Mouse (Mus musculus) stomach, embryonic 15.5 days (tissue): ENCODE results near the gene Aldh3b3. TPM values are rescaled to one million over a fixed set of nuclear protein-coding genes. Genes with fewer than 3 reads are reported as not detected.

Source experiments
- ATAC-seq: fragments of 200-750 bp; cut with Nextera tagmentation; 2 replicates; pipeline ENCODE4 v1.8.0; 2017; ENCODE audit warnings: low read depth, moderate number of reproducible peaks, moderate TSS enrichment; ENCODE audit not compliant: insufficient read depth, low FRiP score
- H3K27ac ChIP-seq: fragments of 300-500 bp; sonication (generic); 2 replicates; pipeline ENCODE4 v1.5.1; 2015; ENCODE audit warnings: mild to moderate bottlenecking, inconsistent platforms
- H3K27me3 ChIP-seq: fragments of 300-500 bp; sonication (generic); replicated peaks from 2 replicates; pipeline ENCODE4 v1.6.1; 2015; ENCODE audit warnings: inconsistent platforms
- H3K36me3 ChIP-seq: fragments of 300-500 bp; sonication (generic); 2 replicates; pipeline ENCODE4 v1.6.1; 2015; ENCODE audit warnings: inconsistent platforms
- H3K4me1 ChIP-seq: fragments of 300-500 bp; sonication (generic); 2 replicates; pipeline ENCODE4 v1.6.1; 2015; ENCODE audit warnings: inconsistent platforms
- H3K4me2 ChIP-seq: fragments of 300-500 bp; sonication (generic); 2 replicates; pipeline ENCODE4 v1.6.1; 2015; ENCODE audit warnings: mild to moderate bottlenecking, inconsistent platforms
- H3K4me3 ChIP-seq: fragments of 300-500 bp; sonication (generic); replicated peaks from 2 replicates; pipeline ENCODE4 v1.5.1; 2015; ENCODE audit warnings: inconsistent platforms
- H3K9ac ChIP-seq: fragments of 300-500 bp; sonication (generic); 2 replicates; pipeline ENCODE4 v1.6.1; 2015; ENCODE audit warnings: inconsistent platforms
- H3K9me3 ChIP-seq: fragments of 300-500 bp; sonication (generic); 2 replicates; pipeline ENCODE4 v1.6.1; 2016; ENCODE audit warnings: inconsistent platforms
- WGBS: fragments of 180-500 bp; shearing (Covaris S2); methylation state at CpG from one replicate; pipeline ENCODE4 v1.1.7; 2015; 5-methylcytosine and 5-hydroxymethylcytosine counted together
- polyA plus RNA-seq: library from polyadenylated mRNA; unstranded; fragments of >200 nt; fragmentation: Nextera tagmentation; extraction: Ambion mirVana; gene quantifications from 2 replicates; pipeline ENCODE4 v1.2.1, GENCODE M21; 2015

Gene Aldh3b3
- polyA plus RNA-seq, 1 experiment from 2014 or later, result 0.12 TPM

- H3K4me2 ChIP-seq, result no peak overlapping the region
- no peaks in the 10 kb centered on the region for H3K36me3 ChIP-seq
- peak; percentile 9; the same call in 1 of the 2 replicates for ATAC-seq
- no peak overlapping the region for H3K9ac ChIP-seq
- H3K9me3 ChIP-seq, result no peaks in the 10 kb centered on the region
- H3K4me3 ChIP-seq, result no peak overlapping the region
- peaks cover 18% of the 10 kb centered on the region for H3K4me1 ChIP-seq
- H3K27me3 ChIP-seq, result no peaks in the 10 kb centered on the region
- H3K27ac ChIP-seq, result peak overlapping the region; percentile 44; the same call in 1 of the 2 replicates
- WGBS, result 41% methylated on average over 8 of the region's 8 CpGs
These were observed 26.8 kb downstream of the Aldh3b3 start for GRCm38 (mm10) chr19:3985261-3985681.

- 0 out of 2 replicates have a peak within 1 kb of the TSS, but pooled peaks have one; percentile 44 for H3K27ac ChIP-seq
- H3K4me3 ChIP-seq, result no peak within 1 kb of the TSS
- no peaks in the 10 kb centered on the region for H3K27me3 ChIP-seq
- 9% methylated on average over 8 of the region's 8 CpGs for WGBS
- peak; percentile 75 for ATAC-seq
- H3K9me3 ChIP-seq, result no peaks in the 10 kb centered on the region
- H3K4me1 ChIP-seq, result peaks cover 18% of the 10 kb centered on the region
- no peaks in the 10 kb centered on the region for H3K36me3 ChIP-seq
- H3K4me2 ChIP-seq, result peak within 1 kb of the TSS; percentile 28; the same call in 1 of the 2 replicates
- H3K9ac ChIP-seq, result no peak within 1 kb of the TSS
These were observed 27.9 kb downstream of the Aldh3b3 start, which contains the start of gene Acy3 for GRCm38 (mm10) chr19:3986334-3986733. Acy3 (plus strand) TSS chr19:3986570.

GRCm38 (mm10) chr19:3988066-3988465 lies 29.6 kb downstream of the Aldh3b3 start:
- no peaks in the 10 kb centered on the region for H3K9me3 ChIP-seq
- peaks cover 18% of the 10 kb centered on the region for H3K4me1 ChIP-seq
- H3K4me2 ChIP-seq, result no peak overlapping the region
- H3K9ac ChIP-seq, result no peak overlapping the region
- no peaks in the 10 kb centered on the region for H3K27me3 ChIP-seq
- no peak for ATAC-seq
- no peaks in the 10 kb centered on the region for H3K36me3 ChIP-seq
- H3K27ac ChIP-seq, result no peak overlapping the region
- 86% methylated on average over 14 of the region's 14 CpGs for WGBS
- H3K4me3 ChIP-seq, result no peak overlapping the region

GRCm38 (mm10) chr19:3988750-3989149 lies 30.3 kb downstream of the Aldh3b3 start:
- Histone ChIP-seq H3K9me3 (no peaks in the 10 kb centered on the region), H3K4me1 (peaks cover 18% of the 10 kb centered on the region), H3K27ac (no peak overlapping the region), H3K9ac (no peak overlapping the region), H3K36me3 (no peaks in the 10 kb centered on the region), H3K4me2 (no peak overlapping the region), H3K4me3 (no peak overlapping the region), H3K27me3 (no peaks in the 10 kb centered on the region)
- ATAC-seq, result no peak
- 84% methylated on average over 4 of the region's 4 CpGs for WGBS

- Histone ChIP-seq H3K36me3 (no peaks in the 10 kb centered on the region), H3K4me2 (no peak overlapping the region), H3K27me3 (no peaks in the 10 kb centered on the region), H3K9ac (no peak overlapping the region), H3K27ac (no peak overlapping the region), H3K4me3 (no peak overlapping the region), H3K9me3 (no peaks in the 10 kb centered on the region), H3K4me1 (peaks cover 9% of the 10 kb centered on the region)
- 33% methylated on average over 6 of the region's 6 CpGs for WGBS
- no peak for ATAC-seq
These were observed 32.4 kb downstream of the Aldh3b3 start for GRCm38 (mm10) chr19:3990804-3991203.

GRCm38 (mm10) chr19:3991562-3991961 lies 33.1 kb downstream of the Aldh3b3 start:
- 86% methylated on average over 3 of the region's 3 CpGs for WGBS
- no peaks in the 10 kb centered on the region for H3K36me3 ChIP-seq
- H3K4me1 ChIP-seq, result peaks cover 6% of the 10 kb centered on the region
- no peak overlapping the region for H3K27ac ChIP-seq
- H3K27me3 ChIP-seq, result no peaks in the 10 kb centered on the region
- H3K4me2 ChIP-seq, result no peak overlapping the region
- H3K9ac ChIP-seq, result no peak overlapping the region
- no peaks in the 10 kb centered on the region for H3K9me3 ChIP-seq
- no peak overlapping the region for H3K4me3 ChIP-seq
- no peak for ATAC-seq

- H3K36me3 ChIP-seq, result no peaks in the 10 kb centered on the region
- H3K4me3 ChIP-seq, result no peak overlapping the region
- H3K27me3 ChIP-seq, result no peaks in the 10 kb centered on the region
- WGBS, result 81% methylated on average over 3 of the region's 3 CpGs
- H3K4me2 ChIP-seq, result no peak overlapping the region
- H3K4me1 ChIP-seq, result peaks cover 2% of the 10 kb centered on the region
- no peak overlapping the region for H3K9ac ChIP-seq
- no peak for ATAC-seq
- H3K9me3 ChIP-seq, result no peaks in the 10 kb centered on the region
- no peak overlapping the region for H3K27ac ChIP-seq
These were observed 33.5 kb downstream of the Aldh3b3 start for GRCm38 (mm10) chr19:3991966-3992365.

- H3K9ac ChIP-seq, result no peak within 1 kb of the TSS
- H3K27ac ChIP-seq, result no peak within 1 kb of the TSS
- H3K27me3 ChIP-seq, result no peaks in the 10 kb centered on the region
- H3K4me3 ChIP-seq, result no peak within 1 kb of the TSS
- no peak for ATAC-seq
- H3K4me1 ChIP-seq, result no peaks in the 10 kb centered on the region
- no peak within 1 kb of the TSS for H3K4me2 ChIP-seq
- WGBS, result 58% methylated on average over 5 of the region's 5 CpGs
- no peaks in the 10 kb centered on the region for H3K9me3 ChIP-seq
- no peaks in the 10 kb centered on the region for H3K36me3 ChIP-seq
These were observed 34.0 kb downstream of the Aldh3b3 start, which contains the start of gene Tbx10 for GRCm38 (mm10) chr19:3992416-3992815. Tbx10 (plus strand) TSS chr19:3992752.

- H3K27ac ChIP-seq, result no peak overlapping the region
- H3K36me3 ChIP-seq, result no peaks in the 10 kb centered on the region
- no peak overlapping the region for H3K4me3 ChIP-seq
These were observed 36.5 kb downstream of the Aldh3b3 start for GRCm38 (mm10) chr19:3994932-3995331.

GRCm38 (mm10) chr19:3995505-3995904 lies 37.1 kb downstream of the Aldh3b3 start:
- H3K4me3 ChIP-seq, result no peak overlapping the region
- no peak overlapping the region for H3K27ac ChIP-seq
- no peaks in the 10 kb centered on the region for H3K36me3 ChIP-seq
- H3K27me3 ChIP-seq, result no peaks in the 10 kb centered on the region
- H3K4me2 ChIP-seq, result no peak overlapping the region
- H3K4me1 ChIP-seq, result 0 out of 2 replicates have a peak, but pooled peaks cover 7% of the 10 kb centered on the region
- no peak for ATAC-seq
- H3K9me3 ChIP-seq, result no peaks in the 10 kb centered on the region
- WGBS, result 71% methylated on average over 3 of the region's 3 CpGs
- H3K9ac ChIP-seq, result no peak overlapping the region

More at GRCm38 (mm10) chr19:3994932-3995331, 36.5 kb downstream of the Aldh3b3 start:
- WGBS, result 59% methylated on average over 6 of the region's 6 CpGs
- Histone ChIP-seq H3K9me3 (no peaks in the 10 kb centered on the region), H3K9ac (no peak overlapping the region), H3K4me1 (0 out of 2 replicates have a peak, but pooled peaks cover 7% of the 10 kb centered on the region), H3K27me3 (no peaks in the 10 kb centered on the region), H3K4me2 (no peak overlapping the region)
- no peak for ATAC-seq

GRCm38 (mm10) chr19:3996106-3996505 lies 37.7 kb downstream of the Aldh3b3 start:
- ATAC-seq, result no peak
- Histone ChIP-seq H3K4me2 (no peak overlapping the region), H3K4me1 (peaks cover 9% of the 10 kb centered on the region), H3K4me3 (no peak overlapping the region), H3K9ac (no peak overlapping the region), H3K27me3 (no peaks in the 10 kb centered on the region), H3K36me3 (no peaks in the 10 kb centered on the region), H3K27ac (no peak overlapping the region), H3K9me3 (no peaks in the 10 kb centered on the region)
- WGBS, result 67% methylated on average over 7 of the region's 7 CpGs

- WGBS, result 80% methylated on average over 8 of the region's 8 CpGs
These were observed 38.3 kb downstream of the Aldh3b3 start for GRCm38 (mm10) chr19:3996747-3997146.

GRCm38 (mm10) chr19:3997231-3997630 lies 38.8 kb downstream of the Aldh3b3 start:
- H3K27ac ChIP-seq, result no peak overlapping the region
- peaks cover 19% of the 10 kb centered on the region for H3K4me1 ChIP-seq
- H3K36me3 ChIP-seq, result no peaks in the 10 kb centered on the region
- H3K9me3 ChIP-seq, result no peaks in the 10 kb centered on the region
- H3K27me3 ChIP-seq, result no peaks in the 10 kb centered on the region
- ATAC-seq, result no peak
- H3K4me3 ChIP-seq, result no peak overlapping the region
- 47% methylated on average over 8 of the region's 8 CpGs for WGBS
- no peak overlapping the region for H3K9ac ChIP-seq
- H3K4me2 ChIP-seq, result no peak overlapping the region

More at GRCm38 (mm10) chr19:3996747-3997146, 38.3 kb downstream of the Aldh3b3 start:
- Histone ChIP-seq H3K9me3 (no peaks in the 10 kb centered on the region), H3K4me3 (no peak overlapping the region), H3K9ac (no peak overlapping the region), H3K4me2 (no peak overlapping the region), H3K4me1 (peaks cover 16% of the 10 kb centered on the region), H3K36me3 (no peaks in the 10 kb centered on the region), H3K27me3 (no peaks in the 10 kb centered on the region), H3K27ac (no peak overlapping the region)
- no peak for ATAC-seq
